Mouse (Mus musculus): ENCODE measurements around the gene Stk11. TPM values are rescaled to one million over a fixed set of nuclear protein-coding genes. Genes with fewer than 3 reads are reported as not detected.

Gene Stk11
- total and polyA plus RNA-seq, 3 experiments: 47.4 to 94.9 (median 65.9) TPM

- peak overlapping the region; percentile 18 for H3K4me2 ChIP-seq (ENCODE audit: insufficient read depth, low read depth, poor library complexity, severe bottlenecking)
- DNase-seq (ENCODE audit: extremely low read depth): peak; percentile 96
- H3K9ac ChIP-seq (ENCODE audit: insufficient read depth, low read depth): peak overlapping the region; percentile 95
- in situ Hi-C loops (cut with MboI; ENCODE audit: low pct_ligation_motif_present, low pct_unique_long_range_greater_than_20kb, low sequenced_read_pairs) (no loop called here), dilution Hi-C loops (cut with MboI; ENCODE audit: extremely low pct_ligation_motif_present, extremely low pct_unique_long_range_greater_than_20kb, low sequenced_read_pairs) (no loop called here)
- H3K4me3 ChIP-seq (replicated peaks in 1 of 3; ENCODE audit: low read depth in 2 of 3, low read length in 2 of 3, poor library complexity in 1 of 3): peak overlapping the region; percentile 81 to 91 (median 82)
- no peaks in the 10 kb centered on the region for H3K27me3 ChIP-seq (replicated peaks)
- peaks cover 15% of the 10 kb centered on the region for H3K79me2 ChIP-seq (replicated peaks; ENCODE audit: control insufficient read depth, extremely low read depth, insufficient read depth, poor library complexity, severe bottlenecking)
- H3K27ac ChIP-seq (ENCODE audit: insufficient read depth, low read depth): peak overlapping the region; percentile 96
- no peaks in the 10 kb centered on the region for H3K9me3 ChIP-seq (replicated peaks; ENCODE audit: low read length)
- H3K36me3 ChIP-seq (replicated peaks in 1 of 2; ENCODE audit: control insufficient read depth in 1 of 2, insufficient read depth in 1 of 2, low read length in 1 of 2): peaks cover 35 to 49% of the 10 kb centered on the region in 2 experiments
- H3K4me1 ChIP-seq (ENCODE audit: control insufficient read depth in 1 of 2, insufficient read depth in 2 of 2): peaks cover 36 to 50% of the 10 kb centered on the region in 2 experiments
- no peak for TF ChIP-seq E2F4 (IDR thresholded peaks at IDR 0.05; ENCODE audit: insufficient replicate concordance, low read depth, low read length)
- TF ChIP-seq NRF1 (IDR thresholded peaks at IDR 0.05; ENCODE audit: low read depth, low read length): no peak
- TF ChIP-seq CHD2 (IDR thresholded peaks at IDR 0.05; ENCODE audit: low read length): peak; percentile 57; the same call in 1 of the 2 replicates
- peak; percentile 4 for TF ChIP-seq BHLHE40 (IDR thresholded peaks at IDR 0.05; ENCODE audit: low read depth, low read length)
- peak; percentile 83 for TF ChIP-seq USF1 (IDR thresholded peaks at IDR 0.05; ENCODE audit: low read depth, low read length)
- TF ChIP-seq ZC3H11A (IDR thresholded peaks at IDR 0.05; ENCODE audit: low read depth, low read length): no peak
- TF ChIP-seq MYC (IDR thresholded peaks at IDR 0.05; ENCODE audit: low read depth, low read length): no peak
- peak; percentile 63; the same call in 1 of the 2 replicates for TF ChIP-seq NELFE (IDR thresholded peaks at IDR 0.05; ENCODE audit: low read depth, low read length)
- no peak for TF ChIP-seq TCF12 (IDR thresholded peaks at IDR 0.05; ENCODE audit: low read depth, low read length)
- TF ChIP-seq CHD1 (IDR thresholded peaks at IDR 0.05; ENCODE audit: low read depth, low read length): peak; percentile 68; the same call in 1 of the 2 replicates
- TF ChIP-seq TBP (conservative IDR thresholded peaks at IDR 0.05; ENCODE audit: low read depth, low read length): 0 out of 2 replicates have a peak, but pooled peaks have one; percentile 59
- TF ChIP-seq MEF2A (IDR thresholded peaks at IDR 0.05; ENCODE audit: borderline replicate concordance, low read depth, low read length): no peak
- peak; percentile 83; the same call in 1 of the 2 replicates for TF ChIP-seq SIN3A (IDR thresholded peaks at IDR 0.05; ENCODE audit: low read length)
- TF ChIP-seq MAZ (IDR thresholded peaks at IDR 0.05; ENCODE audit: low read depth, low read length): 0 out of 2 replicates have a peak, but pooled peaks have one; percentile 61
- TF ChIP-seq ZNF384 (IDR thresholded peaks at IDR 0.05; ENCODE audit: low read depth, low read length): peak; percentile 89
- no peak for TF ChIP-seq ETS1 (conservative IDR thresholded peaks at IDR 0.05; ENCODE audit: low read depth, low read length)
- no peak for TF ChIP-seq IRF4 (IDR thresholded peaks at IDR 0.05; ENCODE audit: low read depth, low read length)
- peak; percentile 53; the same call in 1 of the 2 replicates for TF ChIP-seq MAX (IDR thresholded peaks at IDR 0.05; ENCODE audit: low read length)
- no peak for TF ChIP-seq CTCF (conservative IDR thresholded peaks at IDR 0.05 in 1 of 2, IDR thresholded peaks at IDR 0.05 in 1 of 2; ENCODE audit: low read depth in 2 of 2, low read length in 2 of 2)
- no peak for TF ChIP-seq ZMIZ1 (IDR thresholded peaks at IDR 0.05; ENCODE audit: low read depth, low read length)
- peak; percentile 45; the same call in 1 of the 2 replicates for TF ChIP-seq POLR2A (IDR thresholded peaks at IDR 0.05; ENCODE audit: low read depth, low read length)
- peak; percentile 42 for TF ChIP-seq USF2 (conservative IDR thresholded peaks at IDR 0.05; ENCODE audit: low read depth, low read length)
- TF ChIP-seq KAT2A (IDR thresholded peaks at IDR 0.05; ENCODE audit: insufficient replicate concordance, low read length): 0 out of 2 replicates have a peak, but pooled peaks have one; percentile 26
- TF ChIP-seq UBTF (IDR thresholded peaks at IDR 0.05; ENCODE audit: low read depth, low read length): 0 out of 2 replicates have a peak, but pooled peaks have one; percentile 18
- TF ChIP-seq MXI1 (IDR thresholded peaks at IDR 0.05; ENCODE audit: low read depth, low read length): peak; percentile 48
- TF ChIP-seq EP300 (IDR thresholded peaks at IDR 0.05; ENCODE audit: low read length): no peak
- TF ChIP-seq MAFK (IDR thresholded peaks at IDR 0.05; ENCODE audit: insufficient replicate concordance, low read length): 0 out of 2 replicates have a peak, but pooled peaks have one; percentile 17
These were observed 34.0 kb downstream of the Stk11 start for GRCm38 (mm10) chr10:80149291-80150225.

All from CH12.LX (cell line).